Mouse (Mus musculus) myocyte (in vitro differentiated cells): ENCODE measurements at regions not wholly inside any gene's neighbourhood (a gene's known extent, or its start where the extent isn't known, plus 50 kb on each side); places are given as distances from the start of the nearest gene placed in this dataset.

Source experiments
- H3K27me3 ChIP-seq: one replicate; pipeline ENCODE4 v1.6.1; 2011; ENCODE audit not compliant: control insufficient read depth, insufficient read depth, insufficient read length
- H3K36me3 ChIP-seq: one replicate; pipeline ENCODE4 v1.6.1; 2011; ENCODE audit not compliant: control insufficient read depth, insufficient read depth
- H3K4me2 ChIP-seq: one replicate; pipeline ENCODE4 v1.6.1; 2011; ENCODE audit warnings: low read depth, control low read depth
- H3K4me3 ChIP-seq: one replicate; pipeline ENCODE4 v1.5.1; 2011; ENCODE audit warnings: mild to moderate bottlenecking, control low read depth, moderate library complexity
- H3K79me2 ChIP-seq: one replicate; pipeline ENCODE4 v1.6.1; 2011; ENCODE audit not compliant: control insufficient read depth, insufficient read depth
- H3ac ChIP-seq: one replicate; pipeline ENCODE4 v1.6.1; 2011; ENCODE audit not compliant: control insufficient read depth, insufficient read length
- CEBPB ChIP-seq: IDR thresholded peaks from 2 replicates; pipeline ENCODE4 v1.6.1; 2011; ENCODE audit warnings: mild to moderate bottlenecking, moderate library complexity; ENCODE audit not compliant: poor library complexity, insufficient read depth, severe bottlenecking
- E2F4 ChIP-seq: IDR thresholded peaks from one replicate; pipeline ENCODE4 v1.6.1; 2011; ENCODE audit warnings: mild to moderate bottlenecking, control low read depth, moderate library complexity; ENCODE audit not compliant: insufficient read depth
- MAX ChIP-seq: IDR thresholded peaks from one replicate; pipeline ENCODE4 v1.6.1; 2011; ENCODE audit warnings: low read depth, mild to moderate bottlenecking, control low read depth
- MYOD1 ChIP-seq, 3 experiments: IDR thresholded peaks; one replicate each; pipeline ENCODE4 v1.6.1; 2011; ENCODE audit warnings: control low read depth in 2 of 3, low read depth in 2 of 3, mild to moderate bottlenecking in 2 of 3, moderate library complexity in 1 of 3; ENCODE audit not compliant: insufficient read length in 2 of 3, control insufficient read depth in 1 of 3
- MYOG ChIP-seq, 3 experiments: IDR thresholded peaks; one replicate each; pipeline ENCODE4 v1.6.1; 2011; ENCODE audit warnings: control low read depth in 2 of 3, low read depth in 2 of 3, mild to moderate bottlenecking in 2 of 3; ENCODE audit not compliant: insufficient read length in 2 of 3, control insufficient read depth in 1 of 3, insufficient read depth in 1 of 3
- POLR2A ChIP-seq: IDR thresholded peaks from one replicate; pipeline ENCODE4 v1.6.1; 2011; ENCODE audit warnings: low read depth, mild to moderate bottlenecking, control low read depth, moderate library complexity; ENCODE audit not compliant: insufficient read length
- POLR2AphosphoS2 ChIP-seq: IDR thresholded peaks from one replicate; pipeline ENCODE4 v1.6.1; 2011; ENCODE audit warnings: low read depth, control low read depth; ENCODE audit not compliant: insufficient read length
- REST ChIP-seq: IDR thresholded peaks from one replicate; pipeline ENCODE4 v1.6.1; 2011; ENCODE audit warnings: mild to moderate bottlenecking, control low read depth, moderate library complexity; ENCODE audit not compliant: insufficient read depth, insufficient read length
- SRF ChIP-seq: IDR thresholded peaks from one replicate; pipeline ENCODE4 v1.6.1; 2011; ENCODE audit warnings: low read depth; ENCODE audit not compliant: control insufficient read depth, insufficient read length
- TCF12 ChIP-seq: IDR thresholded peaks from one replicate; pipeline ENCODE4 v1.6.1; 2011; ENCODE audit warnings: mild to moderate bottlenecking, control low read depth; ENCODE audit not compliant: poor library complexity, insufficient read depth, severe bottlenecking
- TCF3 ChIP-seq: IDR thresholded peaks from one replicate; pipeline ENCODE4 v1.6.1; 2011; ENCODE audit warnings: low read depth, control low read depth; ENCODE audit not compliant: insufficient read length
- USF1 ChIP-seq: IDR thresholded peaks from one replicate; pipeline ENCODE4 v1.6.1; 2011; ENCODE audit warnings: low read depth, mild to moderate bottlenecking, control low read depth, moderate library complexity

DNA sequence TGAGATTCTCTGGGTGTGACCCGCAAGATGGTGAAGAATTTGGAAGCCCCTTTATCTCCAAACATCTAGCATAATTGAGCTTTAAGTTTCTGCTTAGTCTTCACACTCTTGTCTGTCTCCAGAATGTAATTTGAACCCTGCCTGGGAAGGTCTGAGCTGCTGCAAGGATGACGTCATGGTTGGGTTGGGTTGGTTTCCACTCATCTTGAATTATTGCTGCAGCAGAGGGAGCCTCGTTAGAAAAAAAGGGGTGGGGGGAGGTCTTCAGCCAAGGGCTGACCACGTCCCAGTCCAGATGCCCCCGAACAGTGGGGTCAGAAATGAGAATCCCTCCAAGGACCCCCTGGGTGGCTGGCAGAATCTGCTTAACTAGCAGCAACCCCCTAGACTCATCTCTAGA lies 158.1 kb upstream of the Sox11 start:
- H3K36me3 ChIP-seq: no peaks in the 10 kb centered on the region
- no peaks in the 10 kb centered on the region for H3K79me2 ChIP-seq
- TF ChIP-seq MYOD1 (IDR thresholded peaks at IDR 0.05; ENCODE audit: control insufficient read depth in 1 of 3, insufficient read length in 2 of 3, low read depth in 2 of 3) (no peak), TCF3 (no peak), CEBPB (0 out of 2 replicates have a peak, but pooled peaks have one; percentile 35), POLR2AphosphoS2 (no peak)
- H3K4me3 ChIP-seq: no peak overlapping the region
- peak overlapping the region; percentile 42 for H3K4me2 ChIP-seq
- no peak overlapping the region for H3ac ChIP-seq
- no peaks in the 10 kb centered on the region for H3K27me3 ChIP-seq

DNA sequence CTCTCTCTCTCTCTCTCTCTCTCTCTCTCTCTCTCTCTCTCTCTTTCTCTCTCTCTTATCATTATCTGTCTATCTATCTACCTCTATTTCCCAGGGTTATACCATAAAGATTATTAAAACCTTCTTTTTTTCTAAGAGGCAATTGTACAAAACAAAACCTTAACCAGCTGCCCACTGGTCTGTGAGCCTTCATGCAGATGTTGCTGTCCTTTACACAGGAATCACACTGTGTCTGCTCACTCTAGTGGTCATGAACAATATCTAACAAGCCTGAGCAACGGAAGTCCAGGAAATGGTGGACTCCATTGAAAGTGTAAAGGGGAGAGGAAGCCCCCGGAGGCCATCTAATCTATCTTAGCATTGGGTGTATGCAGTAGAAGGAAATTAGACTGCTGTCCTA lies 156.9 kb upstream of the Sox11 start:
- Histone ChIP-seq H3K27me3 (no peaks in the 10 kb centered on the region), H3K4me2 (peak overlapping the region; percentile 21), H3ac (no peak overlapping the region), H3K36me3 (no peaks in the 10 kb centered on the region), H3K79me2 (no peaks in the 10 kb centered on the region), H3K4me3 (no peak overlapping the region)
- TF ChIP-seq CEBPB (no peak), MYOD1 (IDR thresholded peaks at IDR 0.05; ENCODE audit: control insufficient read depth in 1 of 3, insufficient read length in 2 of 3, low read depth in 2 of 3) (peak in 2 of 3 experiments; percentile 62 to 71), REST (no peak), MAX (no peak), POLR2AphosphoS2 (no peak), E2F4 (no peak)

DNA sequence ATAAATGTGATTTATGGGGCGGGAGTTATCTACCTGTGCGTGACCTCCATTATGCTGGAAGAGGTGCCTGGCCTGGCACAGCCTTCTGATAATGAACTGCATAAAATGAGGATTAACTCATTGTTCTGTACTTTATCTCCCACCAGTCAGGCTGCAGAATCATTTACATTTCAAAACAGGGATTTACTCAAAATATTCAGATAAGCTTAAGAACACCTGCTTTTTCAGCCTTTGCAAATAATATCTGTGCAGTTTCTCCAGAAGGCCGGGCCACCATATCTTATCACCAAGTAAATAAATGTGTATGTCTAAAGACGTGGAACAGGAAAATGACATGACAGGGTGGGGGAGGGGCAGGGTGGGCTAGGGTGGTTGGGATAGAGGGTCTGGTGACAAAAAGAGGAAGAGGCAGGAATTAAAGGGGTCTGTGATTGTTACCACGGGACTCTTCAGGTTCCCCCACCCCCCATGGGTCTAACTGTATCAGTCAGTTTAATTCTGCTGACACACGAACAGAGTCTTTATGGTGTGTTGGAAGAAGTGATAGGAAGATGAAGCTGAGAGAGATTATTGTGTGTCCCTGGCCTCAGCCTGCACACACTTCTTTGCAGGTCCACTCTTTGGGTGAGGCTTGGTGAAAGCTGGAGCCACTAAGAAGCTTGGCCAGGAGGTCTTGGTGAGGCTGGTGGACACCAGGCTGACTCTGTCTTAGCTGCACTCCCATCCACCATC lies 154.6 kb upstream of the Sox11 start:
- Histone ChIP-seq H3K79me2 (no peaks in the 10 kb centered on the region), H3K4me2 (no peak overlapping the region), H3ac (no peak overlapping the region), H3K36me3 (no peaks in the 10 kb centered on the region), H3K27me3 (no peaks in the 10 kb centered on the region), H3K4me3 (no peak overlapping the region)
- TF ChIP-seq USF1 (no peak), MAX (no peak), TCF12 (no peak), REST (no peak), E2F4 (no peak), MYOG (IDR thresholded peaks at IDR 0.05; ENCODE audit: control insufficient read depth in 1 of 3, insufficient read depth in 1 of 3, insufficient read length in 2 of 3, low read depth in 2 of 3) (no peak), TCF3 (no peak), MYOD1 (IDR thresholded peaks at IDR 0.05; ENCODE audit: control insufficient read depth in 1 of 3, insufficient read length in 2 of 3, low read depth in 2 of 3) (no peak), POLR2A (no peak), CEBPB (no peak), SRF (no peak), POLR2AphosphoS2 (no peak)

DNA sequence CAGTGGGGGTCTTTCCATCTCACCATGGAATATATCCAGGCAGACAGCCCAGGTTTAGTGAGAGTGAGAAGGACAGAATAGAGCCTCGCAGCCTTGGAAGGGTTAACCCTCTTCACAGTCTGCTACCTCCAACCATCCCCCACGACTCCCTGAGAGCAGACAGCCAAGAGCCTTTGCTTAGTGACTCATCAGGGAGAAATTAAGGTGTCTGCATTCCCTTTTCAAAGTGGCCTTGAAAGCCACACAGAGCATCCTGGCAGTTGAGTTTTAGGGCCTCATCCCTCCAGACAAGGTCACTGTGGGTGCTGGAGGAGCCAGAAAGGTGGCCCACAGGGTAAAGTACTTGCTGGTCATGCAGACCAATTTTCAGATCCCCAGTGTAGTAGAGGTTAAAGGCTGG lies 149.9 kb upstream of the Sox11 start:
- Histone ChIP-seq H3K79me2 (no peaks in the 10 kb centered on the region), H3ac (no peak overlapping the region), H3K27me3 (no peaks in the 10 kb centered on the region), H3K4me2 (peak overlapping the region; percentile 35), H3K36me3 (no peaks in the 10 kb centered on the region), H3K4me3 (no peak overlapping the region)
- TF ChIP-seq TCF12: no peak
- no peak for TF ChIP-seq USF1
- no peak for TF ChIP-seq CEBPB
- no peak for TF ChIP-seq REST
- TF ChIP-seq TCF3: no peak
- TF ChIP-seq MYOG (IDR thresholded peaks at IDR 0.05; ENCODE audit: control insufficient read depth in 1 of 3, insufficient read depth in 1 of 3, insufficient read length in 2 of 3, low read depth in 2 of 3): no peak
- no peak for TF ChIP-seq SRF
- no peak for TF ChIP-seq POLR2A
- no peak for TF ChIP-seq MAX
- TF ChIP-seq MYOD1 (IDR thresholded peaks at IDR 0.05; ENCODE audit: control insufficient read depth in 1 of 3, insufficient read length in 2 of 3, low read depth in 2 of 3): no peak
- no peak for TF ChIP-seq POLR2AphosphoS2

DNA sequence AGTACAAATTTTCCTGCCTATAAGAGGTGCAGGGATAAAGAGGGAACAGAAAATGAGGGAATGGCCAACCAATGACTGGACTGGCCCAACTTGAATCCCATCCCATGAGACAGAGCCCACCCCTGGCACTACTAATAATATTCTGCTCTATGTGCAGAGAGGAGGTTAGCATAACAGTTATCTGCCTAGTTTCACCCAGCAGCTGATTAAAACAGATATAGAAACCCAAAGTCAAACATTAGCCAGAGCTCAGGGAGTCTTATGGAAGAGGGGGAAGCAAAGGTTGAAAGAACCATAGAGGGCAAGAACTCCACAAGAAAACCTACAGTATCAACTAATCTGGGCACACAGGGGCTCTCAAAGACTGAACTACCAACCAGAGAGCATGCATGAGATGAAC lies 138.9 kb upstream of the Sox11 start:
- Histone ChIP-seq H3K79me2 (no peaks in the 10 kb centered on the region), H3ac (no peak overlapping the region), H3K27me3 (no peaks in the 10 kb centered on the region), H3K36me3 (no peaks in the 10 kb centered on the region), H3K4me3 (no peak overlapping the region), H3K4me2 (no peak overlapping the region)
- TF ChIP-seq MYOD1 (IDR thresholded peaks at IDR 0.05; ENCODE audit: control insufficient read depth in 1 of 3, insufficient read length in 2 of 3, low read depth in 2 of 3) (no peak), POLR2AphosphoS2 (no peak), TCF12 (no peak), MYOG (IDR thresholded peaks at IDR 0.05; ENCODE audit: control insufficient read depth in 1 of 3, insufficient read depth in 1 of 3, insufficient read length in 2 of 3, low read depth in 2 of 3) (no peak), POLR2A (no peak), REST (no peak), CEBPB (no peak), MAX (no peak), E2F4 (no peak), USF1 (no peak), SRF (no peak), TCF3 (no peak)
